10 mouse cellular contexts compared by ENCODE assay signal in genomic region chr15:88978281-88979137, GRCm38 (mm10). TPM values are rescaled to one million over a fixed set of nuclear protein-coding genes. Genes with fewer than 3 reads are reported as not detected.
DNase-seq lines count a peak whose midpoint lies in the region; ATAC-seq lines count a peak whose summit lies in the region.
"Had no signal": no experiment of that assay in that cellular context is flagged by ENCODE, and none has a peak within 500 bp of the region (broad histone marks: within the 10 kb centered on the region; RNA-seq: fewer than 3 reads in every experiment).

TSS of gene Mlc1 (minus strand) at chr15:88979007.

- 0 out of 2 replicates have a peak, but pooled peaks cover 6% of the 10 kb centered on the region for H3K4me1 ChIP-seq in hindbrain, embryonic 14.5 days (replicated peaks; ENCODE audit: control insufficient read depth, insufficient read depth, low read length)
- no peaks in the 10 kb centered on the region for H3K4me1 ChIP-seq in neural tube, embryonic 15.5 days
- no peaks in the 10 kb centered on the region for H3K4me1 ChIP-seq in intestine, embryonic 15.5 days (replicated peaks)
- H3K4me1 ChIP-seq: heart, embryonic 13.5 days had no signal

- H3K9me3 ChIP-seq in hindbrain, embryonic 14.5 days (ENCODE audit: control insufficient read depth, low read length): no peaks in the 10 kb centered on the region
- H3K9me3 ChIP-seq in neural tube, embryonic 15.5 days (replicated peaks): no peaks in the 10 kb centered on the region
- no peaks in the 10 kb centered on the region for H3K9me3 ChIP-seq in intestine, embryonic 15.5 days
- H3K9me3 ChIP-seq: heart, embryonic 13.5 days had no signal

- peak; percentile 87; the same call in 1 of the 2 replicates for ATAC-seq in hindbrain, embryonic 14.5 days (ENCODE audit: low FRiP score)
- ATAC-seq in neural tube, embryonic 15.5 days (ENCODE audit: low FRiP score): peak; percentile 83
- no peak for ATAC-seq in intestine, embryonic 15.5 days

- no peak within 1 kb of the TSS; the same call in 1 of the 2 replicates for H3K9ac ChIP-seq in hindbrain, embryonic 14.5 days
- H3K9ac ChIP-seq in neural tube, embryonic 15.5 days (replicated peaks): no peak within 1 kb of the TSS
- no peak within 1 kb of the TSS for H3K9ac ChIP-seq in intestine, embryonic 15.5 days
- H3K9ac ChIP-seq: heart, embryonic 13.5 days had no signal

- 16% methylated on average over 10 of the region's 10 CpGs for WGBS in hindbrain, embryonic 14.5 days
- 22% methylated on average over 10 of the region's 10 CpGs for WGBS in neural tube, embryonic 15.5 days
- 80% methylated on average over 10 of the region's 10 CpGs for WGBS in intestine, embryonic 15.5 days

- DNase-seq in right cerebral cortex, postnatal 36 days (ENCODE audit: low spot score in 2 of 2): peak; percentile 12
- no peak for DNase-seq in right cerebral cortex, postnatal 25 days
- peak; percentile 65 for DNase-seq in hindbrain, embryonic 14.5 days (ENCODE audit: low spot score)
- DNase-seq in lung, adult 18-20 months: peak; percentile 70 to 85
- DNase-seq in kidney, postnatal 4 days: no peak
- DNase-seq in kidney, postnatal 10 days: no peak
- DNase-seq: liver had no signal

- peak within 1 kb of the TSS; percentile 15; the same call in 1 of the 2 replicates for H3K4me3 ChIP-seq in hindbrain, embryonic 14.5 days (replicated peaks; ENCODE audit: low read length)
- H3K4me3 ChIP-seq in neural tube, embryonic 15.5 days (replicated peaks): peak within 1 kb of the TSS; percentile 19
- H3K4me3 ChIP-seq in intestine, embryonic 15.5 days (replicated peaks): no peak within 1 kb of the TSS
- H3K4me3 ChIP-seq: heart, embryonic 13.5 days had no signal

- H3K36me3 ChIP-seq in hindbrain, embryonic 14.5 days (replicated peaks; ENCODE audit: control insufficient read depth, insufficient read depth): no peaks in the 10 kb centered on the region
- no peaks in the 10 kb centered on the region for H3K36me3 ChIP-seq in neural tube, embryonic 15.5 days
- no peaks in the 10 kb centered on the region for H3K36me3 ChIP-seq in intestine, embryonic 15.5 days
- H3K36me3 ChIP-seq: heart, embryonic 13.5 days had no signal

- H3K27me3 ChIP-seq in hindbrain, embryonic 14.5 days (ENCODE audit: control insufficient read depth, insufficient read depth, low read length): no peaks in the 10 kb centered on the region
- H3K27me3 ChIP-seq in neural tube, embryonic 15.5 days (replicated peaks): no peaks in the 10 kb centered on the region
- no peaks in the 10 kb centered on the region for H3K27me3 ChIP-seq in intestine, embryonic 15.5 days (replicated peaks)
- H3K27me3 ChIP-seq: heart, embryonic 13.5 days had no signal

- H3K27ac ChIP-seq in hindbrain, embryonic 14.5 days: peak within 1 kb of the TSS; percentile 64
- H3K27ac ChIP-seq in neural tube, embryonic 15.5 days (replicated peaks): peak within 1 kb of the TSS; percentile 77
- no peak within 1 kb of the TSS for H3K27ac ChIP-seq in intestine, embryonic 15.5 days
- H3K27ac ChIP-seq: heart, embryonic 13.5 days had no signal

- peak within 1 kb of the TSS; percentile 31 for H3K4me2 ChIP-seq in hindbrain, embryonic 14.5 days (replicated peaks)
- H3K4me2 ChIP-seq in neural tube, embryonic 15.5 days: peak within 1 kb of the TSS; percentile 20; the same call in 1 of the 2 replicates
- H3K4me2 ChIP-seq in intestine, embryonic 15.5 days (replicated peaks): no peak within 1 kb of the TSS
- H3K4me2 ChIP-seq: heart, embryonic 13.5 days had no signal

RNA-seq across cellular contexts. Expression of gene Mlc1, which starts in this region (rescaled TPM):
- 17.7 and 20.5 TPM in 2 replicates for polyA plus RNA-seq in hindbrain, embryonic 14.5 days (2014; fragmentation: Nextera tagmentation; extraction: Ambion mirVana)
- 20.4 and 21.4 TPM in 2 replicates for polyA plus RNA-seq in neural tube, embryonic 15.5 days (2015; fragmentation: Nextera tagmentation; extraction: Ambion mirVana)
- not detected in 2 replicates for polyA plus RNA-seq in intestine, embryonic 15.5 days (2015; fragmentation: Nextera tagmentation; extraction: Ambion mirVana)

Comparison
In these comparisons a context has a peak if more than half of its experiments do, and no peak if none do; other contexts are left out.
1. RNA of gene Mlc1 (polyA plus RNA-seq): 20.4 to 21.4 TPM in neural tube, embryonic 15.5 days and 17.7 to 20.5 TPM in hindbrain, embryonic 14.5 days; not detected in intestine, embryonic 15.5 days; every median in the first group is over 10 times any median in the second.
2. DNase-seq: peak in right cerebral cortex, postnatal 36 days (2 of 2), hindbrain, embryonic 14.5 days (single experiment) and lung, adult 18-20 months (2 of 2); none in right cerebral cortex, postnatal 25 days (single experiment), kidney, postnatal 4 days (0 of 2) and kidney, postnatal 10 days (single experiment).